Mouse (Mus musculus) limb, embryonic 14.5 days (tissue): Measurements from ENCODE around the gene C1qtnf9. TPM values are rescaled to one million over a fixed set of nuclear protein-coding genes. Genes with fewer than 3 reads are reported as not detected.
A peak's percentile ranks its signal among the peaks of the same experiment; 100 is the strongest.

Experiments
- ATAC-seq: fragments of 200-750 bp; cut with Nextera tagmentation; 2 replicates; pipeline ENCODE4 v1.8.0; 2017; ENCODE audit warnings: low read depth, moderate number of reproducible peaks, moderate TSS enrichment; ENCODE audit not compliant: low FRiP score
- DNase-seq: peaks from one replicate; pipeline ENCODE4 v3.0.0-alpha.2; 2015; ENCODE audit warnings: low spot score
- H3K27ac ChIP-seq: fragments of 300-500 bp; sonication (generic); replicated peaks from 2 replicates; pipeline ENCODE4 v1.5.1; 2014; ENCODE audit warnings: low read depth, mild to moderate bottlenecking, low read length, moderate library complexity, mixed read lengths
- H3K27me3 ChIP-seq: fragments of 300-500 bp; sonication (generic); 2 replicates; pipeline ENCODE4 v1.6.1; 2014; ENCODE audit warnings: low read length, mixed read lengths; ENCODE audit not compliant: control insufficient read depth, insufficient read depth
- H3K36me3 ChIP-seq: fragments of 300-500 bp; sonication (generic); 2 replicates; pipeline ENCODE4 v1.6.1; 2014; ENCODE audit warnings: mild to moderate bottlenecking, low read length, moderate library complexity, mixed read lengths; ENCODE audit not compliant: control insufficient read depth, insufficient read depth
- H3K4me1 ChIP-seq: fragments of 300-500 bp; sonication (generic); 2 replicates; pipeline ENCODE4 v1.6.1; 2014; ENCODE audit warnings: antibody characterized with exemption, low read length, mixed read lengths; ENCODE audit not compliant: control insufficient read depth, insufficient read depth
- H3K4me2 ChIP-seq: fragments of 300-500 bp; sonication (generic); replicated peaks from 2 replicates; pipeline ENCODE4 v1.6.1; 2014; ENCODE audit warnings: low read depth, mild to moderate bottlenecking, low read length, moderate library complexity; ENCODE audit not compliant: severe bottlenecking
- H3K4me3 ChIP-seq: fragments of 300-500 bp; sonication (generic); replicated peaks from 2 replicates; pipeline ENCODE4 v1.5.1; 2014; ENCODE audit warnings: low read length
- H3K9ac ChIP-seq: fragments of 300-500 bp; sonication (generic); 2 replicates; pipeline ENCODE4 v1.6.1; 2014; ENCODE audit warnings: mild to moderate bottlenecking, low read depth, low read length, moderate library complexity; ENCODE audit not compliant: severe bottlenecking
- H3K9me3 ChIP-seq: fragments of 300-500 bp; sonication (generic); 2 replicates; pipeline ENCODE4 v1.6.1; 2016; ENCODE audit warnings: low read length; ENCODE audit not compliant: control insufficient read depth
- POLR2A ChIP-seq: fragments of 200-500 bp; IDR thresholded peaks from 2 replicates; pipeline ENCODE4 v1.8.0; 2012; ENCODE audit warnings: inconsistent platforms, mild to moderate bottlenecking, moderate library complexity, borderline replicate concordance; ENCODE audit not compliant: insufficient read depth, insufficient read length; ENCODE audit errors: extremely low read depth
- WGBS: fragments of 180-500 bp; shearing (Covaris S2); extraction: QIAGEN DNeasy Blood & Tissue Kit; methylation state at CpG from one replicate; pipeline ENCODE4 v1.1.7; 2014; 5-methylcytosine and 5-hydroxymethylcytosine counted together
- polyA plus RNA-seq, 2 experiments: library from polyadenylated mRNA; depleted of rRNA in 1 of 2; stranded (reverse) in 1 of 2; unstranded in 1 of 2; fragments of >200 nt; fragmentation: Nextera tagmentation in 1 of 2; extraction: Ambion mirVana in 1 of 2; gene quantifications; 2 replicates each; pipeline versions ENCODE4 v1.2.1 to v1.2.3; 2012 to 2014

The C1qtnf9 gene
- polyA plus RNA-seq (2012; rRNA removed) (1.2 and 2.1 TPM in 2 replicates), polyA plus RNA-seq (2014; fragmentation: Nextera tagmentation; extraction: Ambion mirVana) (0.44 and 0.78 TPM in 2 replicates)

- Histone ChIP-seq H3K4me3 (no peak within 1 kb of the TSS), H3K4me1 (peaks cover 7% of the 10 kb centered on the region), H3K27ac (no peak within 1 kb of the TSS), H3K36me3 (no peaks in the 10 kb centered on the region), H3K27me3 (no peaks in the 10 kb centered on the region), H3K9me3 (no peaks in the 10 kb centered on the region), H3K9ac (no peak within 1 kb of the TSS; the same call in 1 of the 2 replicates), H3K4me2 (no peak within 1 kb of the TSS)
- DNase-seq (no peak), ATAC-seq (no peak)
- 54% methylated on average over 4 of the region's 4 CpGs for WGBS
- no peak for TF ChIP-seq POLR2A
These were observed at the start of gene C1qtnf9 for GRCm38 (mm10) chr14:60767884-60768283. Gene C1qtnf9, plus strand, starts transcription at chr14:60768134.

- Histone ChIP-seq H3K27me3 (no peaks in the 10 kb centered on the region), H3K4me2 (no peak overlapping the region), H3K9me3 (no peaks in the 10 kb centered on the region), H3K9ac (no peak overlapping the region), H3K27ac (no peak overlapping the region), H3K4me3 (no peak overlapping the region), H3K4me1 (no peaks in the 10 kb centered on the region), H3K36me3 (no peaks in the 10 kb centered on the region)
- no peak for TF ChIP-seq POLR2A
- DNase-seq: no peak
- ATAC-seq: no peak
- WGBS: 34% methylated on average over 8 of the region's 8 CpGs
These were observed 46.6 kb upstream of the C1qtnf9 start for GRCm38 (mm10) chr14:60721304-60721703.

- Histone ChIP-seq H3K27me3 (no peaks in the 10 kb centered on the region), H3K4me1 (peaks cover 1% of the 10 kb centered on the region; the same call in 1 of the 2 replicates), H3K9me3 (no peaks in the 10 kb centered on the region), H3K9ac (no peak overlapping the region), H3K36me3 (no peaks in the 10 kb centered on the region), H3K27ac (no peak overlapping the region), H3K4me3 (no peak overlapping the region), H3K4me2 (no peak overlapping the region)
- 55% methylated on average over 3 of the region's 3 CpGs for WGBS
- DNase-seq: no peak
- no peak for ATAC-seq
- TF ChIP-seq POLR2A: no peak
These were observed 46.0 kb upstream of the C1qtnf9 start for GRCm38 (mm10) chr14:60721938-60722337.

- Histone ChIP-seq H3K36me3 (no peaks in the 10 kb centered on the region), H3K9ac (no peak overlapping the region), H3K4me2 (no peak overlapping the region), H3K9me3 (no peaks in the 10 kb centered on the region), H3K27ac (no peak overlapping the region), H3K4me1 (peaks cover 18% of the 10 kb centered on the region), H3K27me3 (no peaks in the 10 kb centered on the region), H3K4me3 (no peak overlapping the region)
- TF ChIP-seq POLR2A: no peak
- ATAC-seq: no peak
- DNase-seq: no peak
- 67% methylated on average over 6 of the region's 6 CpGs for WGBS
These were observed 41.8 kb upstream of the C1qtnf9 start for GRCm38 (mm10) chr14:60726091-60726490.

- Histone ChIP-seq H3K27me3 (no peaks in the 10 kb centered on the region), H3K36me3 (no peaks in the 10 kb centered on the region), H3K27ac (no peak overlapping the region), H3K9me3 (no peaks in the 10 kb centered on the region), H3K9ac (peak overlapping the region; percentile 12; the same call in 1 of the 2 replicates), H3K4me2 (no peak overlapping the region), H3K4me1 (peaks cover 18% of the 10 kb centered on the region), H3K4me3 (no peak overlapping the region)
- DNase-seq (no peak), ATAC-seq (peak; percentile 23; the same call in 1 of the 2 replicates)
- no peak for TF ChIP-seq POLR2A
- WGBS: 45% methylated on average over 4 of the region's 4 CpGs
These were observed 40.8 kb upstream of the C1qtnf9 start for GRCm38 (mm10) chr14:60727130-60727529.
